In the genomic region with DNA sequence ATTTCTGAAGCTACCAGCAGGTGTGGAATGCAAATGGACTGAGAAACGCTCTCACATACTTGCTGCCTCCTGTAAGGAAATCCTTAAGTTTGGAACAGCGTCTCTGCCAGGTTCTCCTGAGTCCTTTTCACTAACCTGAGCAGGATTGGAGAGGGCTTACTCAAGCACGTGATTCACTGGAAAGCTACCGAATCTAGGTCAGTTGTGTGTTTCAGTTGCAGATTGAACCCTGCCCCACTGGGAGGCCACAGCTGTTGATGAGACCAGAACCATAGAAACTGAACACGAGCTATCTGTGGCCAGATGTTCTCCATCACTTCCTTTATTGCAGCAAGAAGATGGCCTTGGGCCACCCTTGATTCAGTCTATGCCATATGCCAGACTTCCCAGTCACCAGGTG, we compare ENCODE assay signal across 24 mouse cellular contexts. TPM values are rescaled to one million over a fixed set of nuclear protein-coding genes. Genes with fewer than 3 reads are reported as not detected.
DNase-seq lines count a peak whose midpoint lies in the region; ATAC-seq lines count a peak whose summit lies in the region.
"Had no signal": no experiment of that assay in that cellular context is flagged by ENCODE, and none has a peak within 500 bp of the region (broad histone marks: within the 10 kb centered on the region; RNA-seq: fewer than 3 reads in every experiment).

No protein-coding gene starts in this region.

- H3K4me2 ChIP-seq in kidney, embryonic 16.5 days (replicated peaks; ENCODE audit: low read depth, low read length) = no peak overlapping the region
- H3K4me2 ChIP-seq: forebrain, embryonic 13.5 days; hindbrain, embryonic 15.5 days; liver, embryonic 13.5 days; neural tube, embryonic 13.5 days had no signal

- H3K4me1 ChIP-seq in kidney, embryonic 16.5 days (ENCODE audit: insufficient read depth, low read length) = no peaks in the 10 kb centered on the region
- H3K4me1 ChIP-seq in embryonic facial prominence, embryonic 10.5 days = no peaks in the 10 kb centered on the region
- H3K4me1 ChIP-seq: forebrain, embryonic 13.5 days; hindbrain, embryonic 15.5 days; liver, embryonic 13.5 days; neural tube, embryonic 13.5 days had no signal

- H3K4me3 ChIP-seq in kidney, embryonic 16.5 days (ENCODE audit: low read length) = no peak overlapping the region
- no peak overlapping the region for H3K4me3 ChIP-seq in embryonic facial prominence, embryonic 10.5 days
- H3K4me3 ChIP-seq: forebrain, embryonic 13.5 days; hindbrain, embryonic 10.5 days; hindbrain, embryonic 15.5 days; liver, embryonic 13.5 days; neural tube, embryonic 13.5 days had no signal

- 66% methylated on average over 5 of the region's 5 CpGs for WGBS in kidney, embryonic 16.5 days
- WGBS in embryonic facial prominence, embryonic 10.5 days = 83% methylated on average over 5 of the region's 5 CpGs

- no peak overlapping the region for H3K27ac ChIP-seq in kidney, embryonic 16.5 days (ENCODE audit: low read length)
- H3K27ac ChIP-seq in embryonic facial prominence, embryonic 10.5 days (replicated peaks) = no peak overlapping the region
- H3K27ac ChIP-seq: forebrain, embryonic 13.5 days; hindbrain, embryonic 10.5 days; hindbrain, embryonic 15.5 days; kidney, postnatal 0 days; liver, embryonic 13.5 days; neural tube, embryonic 13.5 days had no signal

- DNase-seq in kidney, adult 11 months = peak; percentile 17
- peak; percentile 3 for DNase-seq in lung, postnatal 10 days
- no peak for DNase-seq in lung, postnatal 36 days
- peak; percentile 35 to 41 for DNase-seq in kidney, postnatal 25 days
- DNase-seq in embryonic facial prominence, embryonic 10.5 days (ENCODE audit: low spot score) = no peak
- no peak for DNase-seq in spleen, postnatal 14 days (ENCODE audit: low spot score in 2 of 2)
- DNase-seq: adrenal gland, postnatal 36 days; cerebellum, adult 18-20 months; gastrocnemius, postnatal 14 days; heart, postnatal 14 days; layer of hippocampus, postnatal 36 days; left cerebral cortex, postnatal 4 days; liver, embryonic 13.5 days; lung, adult 18-20 months; right cerebral cortex, postnatal 25 days; thymus, postnatal 14 days had no signal

- H3K9me3 ChIP-seq in kidney, embryonic 16.5 days (ENCODE audit: low read length) = no peaks in the 10 kb centered on the region
- no peaks in the 10 kb centered on the region for H3K9me3 ChIP-seq in embryonic facial prominence, embryonic 10.5 days
- H3K9me3 ChIP-seq: forebrain, embryonic 13.5 days; hindbrain, embryonic 10.5 days; hindbrain, embryonic 15.5 days; liver, embryonic 13.5 days; neural tube, embryonic 13.5 days had no signal

- no peaks in the 10 kb centered on the region for H3K36me3 ChIP-seq in kidney, embryonic 16.5 days (ENCODE audit: insufficient read depth, low read length)
- H3K36me3 ChIP-seq in embryonic facial prominence, embryonic 10.5 days (replicated peaks) = no peaks in the 10 kb centered on the region
- H3K36me3 ChIP-seq: hindbrain, embryonic 10.5 days; hindbrain, embryonic 15.5 days; liver, embryonic 13.5 days; neural tube, embryonic 13.5 days had no signal

- ATAC-seq in kidney, embryonic 16.5 days (ENCODE audit: low FRiP score, low TSS enrichment) = no peak
- ATAC-seq: forebrain, embryonic 13.5 days; inflammation-experienced regulatory T-cells, adult 6 months; lung, postnatal 0 days had no signal

- no peaks in the 10 kb centered on the region for H3K27me3 ChIP-seq in kidney, embryonic 16.5 days (ENCODE audit: insufficient read depth, low read length)
- no peaks in the 10 kb centered on the region for H3K27me3 ChIP-seq in embryonic facial prominence, embryonic 10.5 days (replicated peaks; ENCODE audit: low read depth, poor library complexity, severe bottlenecking)
- H3K27me3 ChIP-seq: forebrain, embryonic 13.5 days; hindbrain, embryonic 15.5 days; liver, embryonic 13.5 days; neural tube, embryonic 13.5 days had no signal

- H3K9ac ChIP-seq in kidney, embryonic 16.5 days (replicated peaks; ENCODE audit: low read length) = no peak overlapping the region
- H3K9ac ChIP-seq: forebrain, embryonic 13.5 days; hindbrain, embryonic 15.5 days; liver, embryonic 13.5 days; neural tube, embryonic 13.5 days had no signal

RNA-seq across cellular contexts. Expression of a gene that starts 38.3 kb away (rescaled TPM):
- 18.6 and 21.4 TPM in 2 replicates for polyA plus RNA-seq in kidney, embryonic 16.5 days (2015; fragmentation: Nextera tagmentation; extraction: Ambion mirVana)
- polyA plus RNA-seq in embryonic facial prominence, embryonic 10.5 days (2016; fragmentation: Nextera tagmentation; extraction: Ambion mirVana) = 1.5 and 1.9 TPM in 2 replicates

Comparison
In these comparisons a context has a peak if more than half of its experiments do, and no peak if none do; other contexts are left out.
1. DNase-seq: peak in kidney, adult 11 months (single experiment), lung, postnatal 10 days (single experiment) and kidney, postnatal 25 days (2 of 2); none in lung, postnatal 36 days (single experiment), embryonic facial prominence, embryonic 10.5 days (single experiment) and spleen, postnatal 14 days (0 of 2).